Mouse (Mus musculus) thymus, adult 2 months (tissue): Measurements from ENCODE around the gene Tctex1d4.

Experiments
- CTCF ChIP-seq: fragments of 200-500 bp; IDR thresholded peaks from 2 replicates; pipeline ENCODE4 v1.5.1; 2012; ENCODE audit warnings: mild to moderate bottlenecking, control low read depth, low read length, moderate library complexity, borderline replicate concordance; ENCODE audit not compliant: control insufficient read depth, poor library complexity, insufficient read depth; ENCODE audit errors: extremely low read depth
- POLR2A ChIP-seq: fragments of 200-500 bp; IDR thresholded peaks from 2 replicates; pipeline ENCODE4 v1.6.1; 2012; ENCODE audit warnings: mild to moderate bottlenecking, low read length, control low read depth, moderate library complexity; ENCODE audit not compliant: control insufficient read depth, poor library complexity, insufficient read depth; ENCODE audit errors: extremely low read depth

DNA sequence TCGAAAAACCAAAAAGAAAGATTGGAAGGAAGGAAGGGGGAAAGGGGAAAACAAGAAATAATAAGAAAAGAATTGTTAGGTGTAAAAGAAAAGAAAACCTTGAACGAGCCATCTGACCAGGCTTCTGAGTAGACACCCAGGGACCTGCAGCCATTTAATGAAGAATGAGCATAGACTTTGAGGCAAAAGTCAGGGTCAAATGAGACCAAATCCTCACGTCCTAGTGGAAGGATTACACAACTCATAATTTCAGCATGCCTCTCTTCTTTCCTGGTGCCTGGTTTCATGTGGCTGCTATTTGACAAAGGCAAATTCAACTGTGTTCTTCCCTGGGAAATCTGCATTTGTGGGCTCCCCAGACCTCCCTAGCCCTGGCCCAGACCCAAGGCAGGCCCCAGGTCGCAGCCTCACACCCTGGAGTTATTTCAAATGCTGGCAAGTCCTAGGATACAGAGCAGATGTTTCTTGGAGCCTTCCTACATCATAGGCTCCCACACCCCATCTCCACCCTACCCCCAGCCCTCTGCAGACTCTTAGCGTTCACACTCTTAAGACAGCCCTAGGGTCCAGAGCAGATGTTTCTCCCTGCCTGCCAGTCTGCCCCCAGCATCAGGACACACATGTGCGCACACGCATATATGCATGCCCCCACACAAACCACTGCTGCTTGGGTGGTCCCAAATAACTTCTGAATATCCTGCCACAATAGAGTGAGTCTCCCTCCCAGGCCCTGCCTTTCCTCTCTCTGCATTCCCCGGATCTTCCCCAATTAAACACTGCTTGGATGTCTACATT, 28.4 kb upstream of the Tctex1d4 start:
- no peak for TF ChIP-seq POLR2A
- TF ChIP-seq CTCF: no peak
